Mouse (Mus musculus): ENCODE data around the gene Mpzl3. TPM values are rescaled to one million over a fixed set of nuclear protein-coding genes. Genes with fewer than 3 reads are reported as not detected.

Gene Mpzl3
- polyA plus RNA-seq, 1 experiment from 2014 or later = 1.0 TPM

DNA sequence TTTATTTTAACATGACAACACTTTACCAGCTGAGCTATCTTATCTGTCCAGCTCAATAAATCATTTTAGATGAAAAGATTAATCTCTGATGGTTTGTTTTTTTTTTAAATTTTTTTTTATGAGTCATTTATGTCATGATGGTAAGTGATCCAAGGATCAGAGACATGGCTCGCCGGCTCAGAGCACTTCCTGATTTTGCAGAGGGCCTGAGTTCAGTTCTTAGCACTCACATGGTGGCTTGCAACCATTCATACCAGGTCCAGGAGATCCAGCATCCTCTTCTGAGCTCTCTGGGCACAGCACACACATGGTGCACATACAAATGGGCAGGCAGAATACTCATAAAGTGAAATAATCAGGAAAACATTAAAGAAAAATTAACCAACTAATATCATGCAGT, 4.7 kb upstream of the Mpzl3 start:
- Histone ChIP-seq H3K9ac (ENCODE audit: low read depth, low read length) (no peak overlapping the region), H3K9me3 (ENCODE audit: control insufficient read depth, low read length) (no peaks in the 10 kb centered on the region), H3K4me3 (ENCODE audit: low read depth, low read length) (no peak overlapping the region), H3K36me3 (ENCODE audit: control insufficient read depth, insufficient read depth, low read length) (no peaks in the 10 kb centered on the region), H3K4me1 (replicated peaks; ENCODE audit: control insufficient read depth, insufficient read depth, low read length) (no peaks in the 10 kb centered on the region), H3K27ac (ENCODE audit: low read depth, low read length) (no peak overlapping the region), H3K4me2 (no peak overlapping the region), H3K27me3 (replicated peaks; ENCODE audit: control insufficient read depth, insufficient read depth, low read length) (no peaks in the 10 kb centered on the region; the same call in none of the 2 replicates)
- no peak for ATAC-seq (replicated peaks; ENCODE audit: low FRiP score)
- WGBS = 81% methylated on average over 2 of the region's 2 CpGs
- DNase-seq (ENCODE audit: low spot score) = no peak

DNA sequence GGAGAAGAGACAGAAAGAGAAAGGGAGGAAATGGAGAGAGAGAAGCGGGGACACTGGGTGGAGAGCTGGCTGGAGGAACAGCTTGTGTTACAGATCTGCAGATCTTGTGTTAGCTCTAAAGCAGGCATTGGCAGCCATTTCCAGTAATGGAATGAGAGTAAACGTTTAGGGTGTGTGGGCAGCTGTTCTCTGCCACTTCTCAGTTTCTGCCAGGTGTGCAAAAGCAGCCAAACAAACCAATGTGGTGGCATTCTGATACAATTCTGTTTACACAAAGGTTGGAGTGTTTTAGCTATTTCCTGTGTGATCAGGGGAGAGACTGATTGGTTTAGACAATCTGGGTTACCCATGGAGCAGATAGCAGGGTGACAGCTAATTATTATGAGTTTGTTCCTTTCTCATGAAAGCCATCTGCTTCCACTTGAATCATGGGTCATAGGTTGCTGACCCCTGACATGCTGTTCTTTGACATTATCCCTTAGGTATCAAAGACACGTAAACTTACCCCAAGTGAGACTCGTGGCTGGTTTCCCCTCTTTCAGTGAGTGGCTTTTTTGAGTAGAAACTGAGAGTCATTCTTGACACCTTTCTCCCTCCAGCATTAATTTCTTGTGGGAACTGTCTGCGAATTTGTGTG, 3.4 kb downstream of the Mpzl3 start:
- Histone ChIP-seq H3K27me3 (replicated peaks; ENCODE audit: control insufficient read depth, insufficient read depth, low read length) (peaks cover 5% of the 10 kb centered on the region), H3K4me1 (replicated peaks; ENCODE audit: control insufficient read depth, insufficient read depth, low read length) (no peaks in the 10 kb centered on the region), H3K36me3 (ENCODE audit: control insufficient read depth, insufficient read depth, low read length) (no peaks in the 10 kb centered on the region), H3K9me3 (ENCODE audit: control insufficient read depth, low read length) (no peaks in the 10 kb centered on the region), H3K4me3 (ENCODE audit: low read depth, low read length) (no peak overlapping the region), H3K9ac (ENCODE audit: low read depth, low read length) (no peak overlapping the region), H3K27ac (ENCODE audit: low read depth, low read length) (no peak overlapping the region), H3K4me2 (no peak overlapping the region)
- 56% methylated on average over 5 of the region's 5 CpGs for WGBS
- no peak for ATAC-seq (replicated peaks; ENCODE audit: low FRiP score)
- DNase-seq (ENCODE audit: low spot score) = no peak

DNA sequence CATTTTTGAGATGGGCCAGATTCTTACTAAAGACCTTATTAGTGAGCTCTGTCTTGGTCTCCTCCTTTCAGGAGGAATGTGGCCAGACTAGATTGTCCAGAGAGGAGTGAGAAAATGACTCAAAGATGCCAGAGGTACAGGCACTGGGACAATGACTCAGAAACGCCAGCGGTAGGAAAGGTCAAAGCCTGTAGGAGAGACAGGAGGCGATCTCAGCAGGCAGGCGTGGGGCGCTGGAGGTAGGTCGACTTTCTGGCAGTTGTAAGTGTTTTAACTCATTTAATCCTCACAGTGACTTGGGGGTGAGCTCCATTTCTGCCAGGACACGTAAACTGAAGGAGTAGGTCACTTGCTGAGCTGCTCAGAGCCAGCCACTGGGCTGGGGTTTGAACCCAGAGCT, 5.2 kb downstream of the Mpzl3 start:
- Histone ChIP-seq H3K4me3 (ENCODE audit: low read depth, low read length) (no peak overlapping the region), H3K27ac (ENCODE audit: low read depth, low read length) (no peak overlapping the region), H3K9me3 (ENCODE audit: control insufficient read depth, low read length) (no peaks in the 10 kb centered on the region), H3K36me3 (ENCODE audit: control insufficient read depth, insufficient read depth, low read length) (no peaks in the 10 kb centered on the region), H3K27me3 (replicated peaks; ENCODE audit: control insufficient read depth, insufficient read depth, low read length) (peaks cover 5% of the 10 kb centered on the region), H3K9ac (ENCODE audit: low read depth, low read length) (no peak overlapping the region), H3K4me2 (no peak overlapping the region), H3K4me1 (replicated peaks; ENCODE audit: control insufficient read depth, insufficient read depth, low read length) (no peaks in the 10 kb centered on the region)
- WGBS = 44% methylated on average over 7 of the region's 7 CpGs
- ATAC-seq (replicated peaks; ENCODE audit: low FRiP score) (no peak), DNase-seq (ENCODE audit: low spot score) (no peak)

DNA sequence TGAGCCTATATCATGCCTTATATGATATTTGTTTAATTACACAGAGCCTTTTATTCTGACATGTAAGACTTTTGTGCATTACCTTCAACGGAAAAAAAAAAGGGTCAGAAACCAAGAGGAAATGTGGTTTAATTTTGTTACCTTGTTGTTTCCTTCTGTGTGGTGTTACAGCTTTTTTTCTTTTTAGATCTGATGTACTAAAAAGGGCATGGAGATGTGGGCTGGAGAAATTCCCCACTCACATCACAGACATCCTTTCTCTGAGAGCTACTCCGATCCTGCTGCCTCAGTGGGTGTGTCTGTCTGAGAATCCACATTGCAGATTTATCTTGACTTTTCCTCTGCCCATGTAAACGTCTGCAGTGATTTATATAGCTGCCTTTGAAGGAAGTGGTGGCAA, 7.7 kb downstream of the Mpzl3 start:
- Histone ChIP-seq H3K4me2 (no peak overlapping the region), H3K4me1 (replicated peaks; ENCODE audit: control insufficient read depth, insufficient read depth, low read length) (no peaks in the 10 kb centered on the region), H3K9me3 (ENCODE audit: control insufficient read depth, low read length) (no peaks in the 10 kb centered on the region), H3K9ac (ENCODE audit: low read depth, low read length) (no peak overlapping the region), H3K4me3 (ENCODE audit: low read depth, low read length) (no peak overlapping the region), H3K27me3 (replicated peaks; ENCODE audit: control insufficient read depth, insufficient read depth, low read length) (no peaks in the 10 kb centered on the region), H3K36me3 (ENCODE audit: control insufficient read depth, insufficient read depth, low read length) (no peaks in the 10 kb centered on the region), H3K27ac (ENCODE audit: low read depth, low read length) (no peak overlapping the region)
- no peak for ATAC-seq (replicated peaks; ENCODE audit: low FRiP score)
- no peak for DNase-seq (ENCODE audit: low spot score)
- 63% methylated on average over 3 of the region's 3 CpGs for WGBS

DNA sequence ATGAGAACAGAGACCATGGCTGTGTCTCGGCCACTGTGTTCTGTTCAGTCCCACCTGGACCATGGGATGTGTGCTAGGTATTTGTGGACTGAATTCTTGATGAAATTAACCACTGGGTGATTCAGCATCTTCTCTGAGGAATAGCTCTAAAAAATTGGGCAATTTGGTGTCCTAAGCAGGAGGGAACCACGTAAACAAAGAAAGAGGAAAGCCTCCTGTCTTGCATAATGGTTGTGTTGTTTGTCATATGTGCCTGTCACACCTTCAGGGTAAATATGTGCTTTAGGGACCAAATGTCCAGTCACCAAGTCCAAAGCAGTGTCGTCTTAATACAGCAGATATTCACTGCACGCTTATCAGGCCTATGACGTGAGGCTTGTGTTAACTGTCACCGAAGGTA, 9.4 kb downstream of the Mpzl3 start:
- no peak overlapping the region for H3K4me2 ChIP-seq
- no peaks in the 10 kb centered on the region for H3K36me3 ChIP-seq (ENCODE audit: control insufficient read depth, insufficient read depth, low read length)
- H3K9me3 ChIP-seq (ENCODE audit: control insufficient read depth, low read length) = no peaks in the 10 kb centered on the region
- H3K4me1 ChIP-seq (replicated peaks; ENCODE audit: control insufficient read depth, insufficient read depth, low read length) = no peaks in the 10 kb centered on the region
- ATAC-seq (replicated peaks; ENCODE audit: low FRiP score) (no peak), DNase-seq (ENCODE audit: low spot score) (no peak)
- no peak overlapping the region for H3K4me3 ChIP-seq (ENCODE audit: low read depth, low read length)
- H3K27ac ChIP-seq (ENCODE audit: low read depth, low read length) = no peak overlapping the region
- no peak overlapping the region for H3K9ac ChIP-seq (ENCODE audit: low read depth, low read length)
- H3K27me3 ChIP-seq (replicated peaks; ENCODE audit: control insufficient read depth, insufficient read depth, low read length) = no peaks in the 10 kb centered on the region
- 80% methylated on average over 6 of the region's 6 CpGs for WGBS

DNA sequence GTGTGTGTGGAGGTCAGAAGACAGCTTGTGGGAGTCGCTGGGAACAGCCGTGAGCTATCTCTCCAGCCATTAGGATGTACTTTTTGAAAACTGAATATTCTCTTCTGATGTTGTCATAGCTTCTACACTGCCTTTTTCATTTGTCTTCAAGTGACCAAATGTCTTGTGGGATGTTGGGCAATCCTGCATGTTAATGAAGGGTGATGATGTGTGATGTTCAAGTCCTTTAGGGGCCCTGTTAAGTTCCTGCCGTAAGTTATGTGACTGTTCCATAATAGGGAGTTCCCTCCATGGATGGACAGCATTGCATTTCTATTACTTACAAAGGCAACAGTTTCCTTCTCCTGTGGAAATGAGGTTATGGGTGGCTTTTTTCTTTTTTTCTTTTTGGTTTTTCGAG, 11.7 kb downstream of the Mpzl3 start:
- no peak for ATAC-seq (replicated peaks; ENCODE audit: low FRiP score)
- Histone ChIP-seq H3K4me2 (no peak overlapping the region), H3K4me3 (ENCODE audit: low read depth, low read length) (no peak overlapping the region), H3K4me1 (replicated peaks; ENCODE audit: control insufficient read depth, insufficient read depth, low read length) (no peaks in the 10 kb centered on the region), H3K36me3 (ENCODE audit: control insufficient read depth, insufficient read depth, low read length) (no peaks in the 10 kb centered on the region), H3K9ac (ENCODE audit: low read depth, low read length) (no peak overlapping the region), H3K27me3 (replicated peaks; ENCODE audit: control insufficient read depth, insufficient read depth, low read length) (no peaks in the 10 kb centered on the region), H3K27ac (ENCODE audit: low read depth, low read length) (no peak overlapping the region), H3K9me3 (ENCODE audit: control insufficient read depth, low read length) (no peaks in the 10 kb centered on the region)
- 76% methylated on average over 4 of the region's 4 CpGs for WGBS
- DNase-seq (ENCODE audit: low spot score) = no peak

DNA sequence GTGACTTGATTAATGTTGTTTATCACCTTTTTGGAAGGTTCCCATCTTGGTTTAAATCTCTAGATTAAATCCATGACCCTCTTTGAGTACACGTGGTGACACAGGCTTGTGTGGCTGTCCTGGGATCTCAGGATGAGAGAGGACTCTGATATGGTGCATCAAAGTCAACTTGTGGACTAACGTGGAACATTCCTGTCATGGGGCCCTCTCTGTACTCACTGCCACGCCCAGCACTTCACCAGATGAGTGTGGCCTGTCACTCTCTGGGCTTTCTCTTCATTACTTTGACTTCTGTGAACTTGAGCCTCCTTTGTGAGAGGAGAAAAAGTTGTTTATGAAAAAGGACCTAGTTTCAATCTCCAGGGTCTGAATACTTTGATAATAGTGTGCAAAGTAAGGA, 16.8 kb downstream of the Mpzl3 start:
- Histone ChIP-seq H3K4me3 (ENCODE audit: low read depth, low read length) (no peak overlapping the region), H3K4me2 (no peak overlapping the region), H3K9me3 (ENCODE audit: control insufficient read depth, low read length) (no peaks in the 10 kb centered on the region), H3K9ac (ENCODE audit: low read depth, low read length) (no peak overlapping the region), H3K27ac (ENCODE audit: low read depth, low read length) (no peak overlapping the region), H3K27me3 (replicated peaks; ENCODE audit: control insufficient read depth, insufficient read depth, low read length) (no peaks in the 10 kb centered on the region), H3K36me3 (ENCODE audit: control insufficient read depth, insufficient read depth, low read length) (no peaks in the 10 kb centered on the region), H3K4me1 (replicated peaks; ENCODE audit: control insufficient read depth, insufficient read depth, low read length) (no peaks in the 10 kb centered on the region)
- 55% methylated on average over 3 of the region's 3 CpGs for WGBS
- ATAC-seq (replicated peaks; ENCODE audit: low FRiP score) (no peak), DNase-seq (ENCODE audit: low spot score) (no peak)

DNA sequence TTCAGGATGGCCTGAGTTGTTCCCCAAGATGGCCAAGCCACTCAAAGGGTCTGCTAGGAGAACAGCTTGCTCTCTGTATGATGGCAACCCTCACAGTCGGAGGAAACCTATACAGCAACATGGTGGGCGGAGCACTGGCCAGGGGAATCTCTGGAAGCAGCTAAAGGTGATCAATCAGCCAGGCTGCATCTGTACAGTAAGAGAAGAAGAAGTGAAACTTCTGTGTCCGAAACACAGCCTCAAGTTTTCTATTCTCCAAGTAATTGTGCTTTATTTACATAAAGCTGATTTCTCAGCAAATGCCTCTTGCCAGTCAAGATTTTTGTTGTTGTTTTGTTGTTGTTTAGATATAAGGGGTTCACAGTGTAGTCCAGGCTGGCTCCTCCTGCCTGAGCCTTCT, 22.9 kb downstream of the Mpzl3 start:
- no peaks in the 10 kb centered on the region for H3K27me3 ChIP-seq (replicated peaks; ENCODE audit: control insufficient read depth, insufficient read depth, low read length)

DNA sequence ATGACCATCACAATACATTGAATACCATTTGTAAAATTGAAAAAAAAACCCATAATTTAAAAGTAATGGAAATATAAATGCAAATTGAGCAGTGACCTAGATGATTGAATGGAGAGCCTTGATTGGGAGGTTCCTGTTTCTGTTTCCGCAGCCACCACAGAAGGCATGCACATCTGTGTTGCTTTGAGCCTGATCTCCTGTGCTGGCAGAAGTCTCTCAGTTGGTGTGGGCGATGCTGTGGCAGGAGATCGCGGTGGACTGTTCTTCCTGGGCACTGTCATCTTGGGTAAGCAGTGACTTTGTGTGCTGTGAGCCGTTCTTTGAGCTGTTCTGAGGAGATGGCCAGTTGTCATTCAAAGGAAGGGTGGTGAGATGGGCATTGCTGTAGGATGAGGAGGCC, 24.0 kb downstream of the Mpzl3 start, which contains the start of gene Jaml:
Jaml (plus strand) TSS at position 173 of the 400 bp plus-strand sequence.
- Histone ChIP-seq H3K27ac (ENCODE audit: low read depth, low read length) (no peak within 1 kb of the TSS), H3K4me2 (no peak within 1 kb of the TSS), H3K4me1 (replicated peaks; ENCODE audit: control insufficient read depth, insufficient read depth, low read length) (no peaks in the 10 kb centered on the region), H3K4me3 (ENCODE audit: low read depth, low read length) (no peak within 1 kb of the TSS), H3K36me3 (ENCODE audit: control insufficient read depth, insufficient read depth, low read length) (no peaks in the 10 kb centered on the region), H3K9me3 (ENCODE audit: control insufficient read depth, low read length) (no peaks in the 10 kb centered on the region), H3K9ac (ENCODE audit: low read depth, low read length) (no peak within 1 kb of the TSS), H3K27me3 (replicated peaks; ENCODE audit: control insufficient read depth, insufficient read depth, low read length) (no peaks in the 10 kb centered on the region)
- 77% methylated on average over 5 of the region's 5 CpGs for WGBS
- DNase-seq (ENCODE audit: low spot score) = no peak
- ATAC-seq (replicated peaks; ENCODE audit: low FRiP score) = no peak

More for the DNA sequence above, 22.9 kb downstream of the Mpzl3 start:
- Histone ChIP-seq H3K4me3 (ENCODE audit: low read depth, low read length) (no peak overlapping the region), H3K9me3 (ENCODE audit: control insufficient read depth, low read length) (no peaks in the 10 kb centered on the region), H3K4me1 (replicated peaks; ENCODE audit: control insufficient read depth, insufficient read depth, low read length) (no peaks in the 10 kb centered on the region), H3K9ac (ENCODE audit: low read depth, low read length) (no peak overlapping the region), H3K36me3 (ENCODE audit: control insufficient read depth, insufficient read depth, low read length) (no peaks in the 10 kb centered on the region), H3K4me2 (no peak overlapping the region), H3K27ac (ENCODE audit: low read depth, low read length) (no peak overlapping the region)
- ATAC-seq (replicated peaks; ENCODE audit: low FRiP score) = no peak
- no peak for DNase-seq (ENCODE audit: low spot score)
- WGBS = 61% methylated on average over 3 of the region's 3 CpGs
